Mouse (Mus musculus): ENCODE measurements around the gene Exo1.

Gene Exo1

GRCm38 (mm10) chr1:175950851-175951250 lies 70.5 kb downstream of the Exo1 start:
- no peak for DNase-seq (ENCODE audit: low spot score)

- DNase-seq (ENCODE audit: low spot score), result no peak
These were observed 81.4 kb downstream of the Exo1 start for GRCm38 (mm10) chr1:175961786-175962185.
